Mouse (Mus musculus) megakaryocyte, adult 5-6 weeks (primary cell): ENCODE results near the gene Hgfac. TPM values are rescaled to one million over a fixed set of nuclear protein-coding genes. Genes with fewer than 3 reads are reported as not detected.
A peak's percentile ranks its signal among the peaks of the same experiment; 100 is the strongest.

Source experiments
- ATAC-seq: 2 replicates; pipeline ENCODE4 v1.8.0; 2016; ENCODE audit warnings: mild to moderate bottlenecking, inconsistent platforms; ENCODE audit not compliant: poor library complexity, severe bottlenecking
- total RNA-seq, 2 experiments: library from RNA; stranded (forward) in 1 of 2; stranded (reverse) in 1 of 2; fragments of 153-499, 151-499 nt in 1 of 2; fragments of 221-1000, 200-1000 nt in 1 of 2; gene quantifications; 2 replicates each; pipeline versions ENCODE4 v1.2.3 to v1.2.4; 2015 to 2017

The Hgfac gene
- total RNA-seq (2015): not detected in 2 replicates
- total RNA-seq (2017): 0.44 TPM in 1 of 2 replicates, not detected in the other

DNA sequence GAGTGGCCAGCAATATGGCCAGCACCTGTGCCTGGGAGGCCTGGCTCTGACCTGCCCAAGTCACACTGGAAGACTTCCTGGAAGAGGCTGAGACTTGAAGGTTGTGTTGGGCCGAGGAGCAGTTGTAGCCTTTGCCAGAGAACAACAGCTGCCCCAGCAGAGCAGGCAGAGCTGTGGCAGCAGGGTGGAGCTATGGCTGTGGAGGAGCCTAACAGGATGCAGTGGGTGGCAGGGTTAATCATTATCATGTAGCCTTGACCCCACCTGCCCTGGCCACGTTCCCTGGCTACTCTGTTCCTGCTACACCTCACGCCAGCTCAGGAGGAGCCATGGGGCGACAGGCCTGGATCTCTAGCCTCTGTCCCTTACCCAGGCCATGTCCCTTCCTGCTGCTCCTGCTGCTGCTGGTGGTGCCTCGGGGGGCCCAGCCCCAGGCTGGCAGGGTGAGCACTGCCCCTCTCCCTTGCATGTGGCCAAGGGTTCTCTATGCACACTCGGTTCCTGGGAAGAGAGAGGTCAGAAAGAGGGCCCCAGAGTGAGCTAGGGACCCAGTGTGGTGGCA is at the start of gene Hgfac:
Gene Hgfac (plus strand): TSS at position 242 of the 562 bp plus-strand sequence.
- no peak for ATAC-seq

DNA sequence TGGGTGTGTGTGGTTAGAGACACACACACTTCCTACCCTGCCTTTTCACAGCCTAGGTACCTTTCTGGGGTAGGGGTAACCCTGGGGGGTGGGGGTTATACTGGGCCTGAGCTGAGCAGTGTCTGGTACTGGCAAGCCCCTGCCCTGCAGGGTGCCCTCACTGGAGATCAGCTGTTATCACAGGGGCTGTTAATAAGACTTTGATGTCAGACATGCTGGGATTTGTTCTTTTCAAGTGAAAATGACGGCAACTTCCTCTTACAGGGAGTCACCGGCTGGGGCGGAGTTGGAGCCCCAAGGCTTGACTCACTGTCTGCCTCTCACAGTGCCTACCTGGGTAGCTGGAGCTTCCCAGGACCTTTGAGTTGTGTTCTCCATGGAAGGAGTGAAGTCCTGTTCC is 42.6 kb upstream of the Hgfac start:
- ATAC-seq: no peak

DNA sequence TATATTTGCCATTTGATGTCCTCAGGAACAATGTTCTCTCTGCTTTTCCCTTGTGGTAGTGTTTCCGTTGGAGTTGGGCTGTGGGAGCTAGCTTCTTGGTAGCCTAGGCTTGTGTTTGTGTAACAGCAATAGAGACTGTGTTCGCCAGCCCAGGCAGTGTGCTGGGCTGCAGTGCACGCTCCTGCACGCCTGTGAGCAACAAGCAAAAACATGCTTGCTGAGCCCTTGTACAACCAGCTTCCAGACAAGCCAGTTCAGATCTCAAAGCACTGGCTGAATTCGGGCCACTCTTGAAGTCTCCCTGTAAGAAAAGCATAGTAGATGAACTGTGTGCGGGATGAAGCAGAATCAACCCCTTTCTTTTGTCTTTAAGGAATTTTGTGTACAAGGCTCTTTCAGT is 42.0 kb upstream of the Hgfac start:
- ATAC-seq: no peak

DNA sequence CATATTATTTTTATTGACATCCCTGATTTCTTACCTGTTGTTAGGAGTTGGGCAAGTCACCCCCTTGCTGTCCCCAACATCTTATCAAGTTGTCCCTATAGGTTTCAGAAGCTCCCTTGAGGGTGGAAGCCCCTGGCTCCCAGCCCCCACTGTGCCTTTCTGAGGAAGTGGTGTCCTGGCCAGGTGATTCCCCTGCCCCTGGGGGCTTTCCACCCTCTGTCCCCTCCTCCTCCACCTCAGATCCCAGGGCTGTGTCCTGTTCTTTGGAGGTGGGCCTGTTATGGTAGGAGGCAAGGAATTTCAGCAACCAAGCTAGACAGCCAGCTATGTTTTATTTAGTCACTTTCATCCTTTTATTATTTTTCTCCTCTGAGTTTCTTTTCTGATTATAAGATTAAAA is 41.0 kb upstream of the Hgfac start:
- ATAC-seq: no peak

DNA sequence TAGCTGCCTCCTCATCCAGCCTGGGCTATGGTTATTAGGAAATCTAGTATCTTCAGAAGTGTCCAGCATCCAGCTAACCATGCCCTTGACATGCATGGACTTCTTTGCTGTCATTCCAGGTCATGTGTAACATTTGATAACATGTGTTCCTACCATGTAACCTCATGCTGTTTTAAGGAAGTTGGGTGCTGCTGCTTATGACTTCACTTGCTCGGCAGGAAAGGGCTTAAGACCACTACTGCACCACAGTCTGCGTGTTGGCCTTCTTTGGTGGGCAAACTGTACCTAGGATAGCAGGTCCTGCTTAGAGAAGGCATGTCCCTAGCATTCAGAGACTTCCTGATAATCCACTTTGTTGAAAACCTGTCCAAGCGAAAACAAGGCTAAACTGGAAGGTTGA is 40.2 kb upstream of the Hgfac start:
- ATAC-seq: no peak

DNA sequence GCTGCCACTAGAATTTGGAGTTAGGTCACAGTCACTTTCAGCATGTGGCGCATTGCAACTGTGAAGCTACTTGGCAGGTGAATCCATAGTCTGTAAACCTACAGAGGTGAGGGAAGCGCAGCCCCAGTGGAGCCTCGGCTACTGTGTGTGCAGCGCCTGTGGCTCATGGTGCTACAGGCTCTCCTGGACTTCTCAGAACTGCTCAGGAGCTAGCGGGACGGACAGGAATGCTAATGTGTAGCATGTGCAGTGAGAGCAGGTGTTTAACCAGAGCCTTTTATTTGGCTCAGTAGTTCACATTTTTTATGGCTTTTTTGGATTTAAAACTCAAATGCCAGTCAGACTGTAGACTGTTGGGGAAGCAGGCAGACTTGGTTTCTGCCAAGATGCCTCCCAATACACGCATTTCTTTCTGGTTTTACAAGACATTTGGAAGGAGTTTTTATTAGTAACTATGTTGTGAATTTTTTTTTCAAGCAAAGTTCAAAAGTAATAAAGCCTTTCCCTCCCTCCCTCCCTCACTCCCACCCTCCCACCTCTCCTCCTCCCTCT is 37.6 kb upstream of the Hgfac start:
- no peak for ATAC-seq

DNA sequence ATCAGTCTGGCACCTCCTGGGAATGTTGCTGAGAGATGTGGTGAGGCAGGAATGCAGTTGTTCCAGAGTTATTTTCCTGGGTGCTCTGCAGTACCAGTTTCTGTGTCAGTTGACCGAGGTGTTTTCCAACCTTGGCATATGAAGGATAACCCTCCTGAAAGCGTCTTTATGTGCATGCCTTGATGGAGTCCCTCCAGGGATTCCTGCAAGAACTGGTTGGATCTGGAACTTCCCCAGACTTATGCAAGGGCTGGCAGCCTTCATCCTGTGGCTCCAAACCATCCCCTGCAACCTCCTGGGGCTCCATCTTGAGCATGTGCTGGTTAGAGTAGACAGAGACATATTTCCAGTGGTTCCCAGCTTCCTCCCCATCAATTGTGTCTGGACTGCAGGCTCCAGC is 36.5 kb upstream of the Hgfac start:
- ATAC-seq: no peak

DNA sequence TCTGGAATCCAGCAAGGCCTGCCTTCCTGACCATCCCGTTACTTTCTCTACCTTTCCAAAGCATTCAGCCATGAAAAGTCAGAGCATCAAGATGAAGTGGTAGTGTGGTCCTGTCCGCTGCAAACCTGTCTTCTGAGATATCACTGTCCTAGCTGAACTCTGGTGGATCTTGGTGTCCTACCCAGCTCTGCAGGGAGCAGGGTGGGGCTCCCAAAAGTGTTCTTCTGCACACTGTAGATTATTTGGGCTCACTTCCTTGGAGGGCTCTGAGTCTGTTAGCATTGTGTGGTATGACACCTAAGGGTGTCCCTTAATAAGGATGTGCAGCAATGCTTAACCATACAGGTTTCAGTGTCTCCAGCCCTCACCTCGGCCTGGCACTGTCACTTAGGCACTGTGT is 35.6 kb upstream of the Hgfac start:
- ATAC-seq: no peak

DNA sequence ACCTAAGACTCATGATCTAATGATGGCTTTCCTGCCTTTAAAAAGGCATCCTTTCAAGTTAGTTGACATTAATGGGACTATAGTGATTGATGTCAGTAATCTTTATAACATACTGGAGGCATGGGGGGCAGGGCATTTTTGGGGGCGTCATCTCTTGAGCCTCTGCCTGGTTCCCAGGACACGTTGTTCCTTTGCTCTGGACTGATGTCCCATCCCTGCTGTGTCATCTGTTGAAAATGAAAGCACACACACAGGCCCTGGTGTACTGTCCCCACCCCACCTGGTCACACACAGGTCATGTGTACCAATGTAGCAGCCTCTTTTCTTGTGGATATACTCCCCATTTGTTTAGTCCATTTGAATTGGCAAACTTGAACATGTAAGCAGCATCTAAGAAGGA is 34.7 kb upstream of the Hgfac start:
- no peak for ATAC-seq

DNA sequence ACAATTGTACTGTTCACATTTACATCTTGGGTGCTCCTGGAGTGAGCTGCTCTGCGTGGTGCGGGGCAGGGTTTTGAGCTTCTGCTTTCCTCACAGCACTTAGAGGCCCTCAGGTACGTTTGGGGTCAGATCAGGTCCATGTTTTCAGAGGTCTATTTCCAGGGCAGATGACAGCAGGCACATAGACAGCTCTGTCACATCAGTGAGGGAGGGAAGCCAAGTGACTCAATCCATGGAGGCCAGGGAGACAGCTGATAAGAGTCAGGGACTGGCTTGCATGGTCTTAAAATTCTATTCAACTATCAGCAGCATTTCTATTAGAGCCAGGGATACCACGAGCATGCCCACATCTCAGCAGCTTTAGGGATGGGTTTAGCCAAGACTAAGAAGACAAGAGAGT is 32.1 kb upstream of the Hgfac start:
- ATAC-seq: no peak

DNA sequence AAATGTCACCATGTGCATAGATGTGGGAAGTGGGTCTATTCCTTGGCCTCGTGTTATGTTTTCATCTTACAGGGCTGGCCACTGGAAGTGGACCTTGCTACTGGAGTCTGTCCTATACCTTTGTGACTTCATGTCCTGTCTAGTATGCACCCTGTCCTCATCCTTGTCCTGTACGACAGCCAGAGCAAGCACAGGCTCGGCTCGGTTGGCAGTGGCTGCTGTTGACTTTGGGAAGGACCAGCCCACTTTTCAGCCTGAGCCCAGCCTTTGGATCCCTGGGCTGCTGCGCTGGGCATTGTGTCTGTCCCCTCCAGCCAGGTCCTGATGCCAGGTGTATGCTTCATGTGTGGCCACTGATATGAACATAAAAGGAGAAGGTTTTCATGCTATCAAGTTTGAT is 30.7 kb upstream of the Hgfac start:
- ATAC-seq: no peak

DNA sequence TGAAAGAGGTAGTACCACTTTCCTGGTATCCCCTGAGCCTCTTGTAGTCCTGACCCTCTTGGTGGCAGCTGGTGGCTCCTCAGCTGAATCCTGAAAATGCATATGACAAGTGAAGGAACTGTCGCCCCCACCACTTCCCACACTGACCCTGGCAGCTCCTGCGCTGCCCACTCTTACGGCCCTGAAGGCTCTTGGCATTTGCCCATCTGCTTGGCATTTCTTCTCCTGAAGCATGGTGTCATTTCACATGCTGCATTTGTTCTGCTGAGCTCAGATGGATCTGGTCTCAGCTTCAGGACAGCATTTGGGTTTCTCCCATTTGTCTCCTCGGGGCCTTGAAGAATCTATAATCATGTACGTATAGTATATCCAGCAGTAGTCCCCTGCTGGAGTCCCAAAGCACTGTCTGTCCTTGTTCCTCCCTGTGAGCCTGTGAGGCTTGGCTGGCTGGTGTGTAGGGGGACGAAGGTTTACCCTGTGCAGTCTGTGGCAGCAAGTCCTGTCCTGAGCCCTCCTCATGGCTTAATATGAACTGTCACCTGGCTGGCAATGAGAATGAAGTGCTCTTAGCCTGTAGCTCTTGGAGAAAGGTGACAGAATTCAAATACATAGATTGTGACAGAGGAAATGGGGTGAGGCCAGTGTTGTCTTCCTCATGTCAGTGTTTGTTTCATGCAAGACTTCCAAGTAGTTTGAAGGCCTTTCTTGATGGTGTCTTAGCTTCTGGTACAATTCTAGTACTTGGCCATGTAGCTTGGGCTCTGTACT is 30.0 kb upstream of the Hgfac start:
- no peak for ATAC-seq

DNA sequence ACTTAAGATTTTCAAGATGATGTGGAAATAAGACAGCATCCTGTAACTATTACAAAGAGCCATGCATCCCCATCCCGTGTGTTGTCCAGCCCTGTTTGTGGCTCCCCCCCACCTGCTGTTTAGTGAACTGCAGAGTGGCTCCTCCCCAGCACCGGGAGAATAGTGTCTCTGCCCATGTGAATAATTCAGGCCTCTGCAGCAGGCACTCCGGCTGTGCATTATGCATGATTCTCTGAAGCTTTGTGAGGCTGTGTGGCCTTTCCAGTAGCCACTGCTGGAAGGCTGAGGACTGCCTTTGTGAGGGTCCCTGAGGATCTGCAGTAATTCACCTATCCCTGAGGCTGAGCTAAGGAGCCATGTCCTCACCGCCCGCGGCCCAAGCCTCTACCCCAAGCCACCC is 27.3 kb upstream of the Hgfac start:
- no peak for ATAC-seq

DNA sequence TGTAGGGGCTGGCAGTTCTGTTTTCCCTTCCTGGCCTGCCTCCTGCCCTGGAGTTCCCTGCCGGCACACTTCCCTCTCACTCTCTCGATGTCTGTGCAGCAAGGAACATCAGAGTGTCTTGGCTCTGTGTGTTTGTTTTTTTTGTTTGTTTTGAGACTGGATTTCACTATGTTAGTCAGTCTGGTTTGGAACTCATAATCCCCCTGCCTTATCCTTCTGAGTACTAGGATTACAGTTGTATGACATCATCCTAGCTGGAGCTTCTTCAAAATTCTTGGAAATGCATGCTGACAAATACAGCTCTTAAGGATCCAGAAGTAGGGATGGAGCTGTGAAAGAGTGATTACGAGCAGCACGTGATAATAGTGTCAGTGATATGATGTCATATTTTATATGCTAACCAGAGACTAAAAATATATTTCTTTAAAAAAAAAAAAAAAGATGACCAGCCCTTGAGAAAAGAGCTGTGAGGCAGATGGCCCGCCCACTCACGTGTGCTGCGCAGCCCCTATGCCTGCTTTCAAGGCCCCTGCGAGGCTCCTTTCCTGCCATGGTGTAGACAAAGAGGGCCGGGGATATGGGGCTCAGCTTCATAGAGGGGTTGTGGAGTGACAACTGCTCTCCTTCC is 21.5 kb upstream of the Hgfac start:
- no peak for ATAC-seq

DNA sequence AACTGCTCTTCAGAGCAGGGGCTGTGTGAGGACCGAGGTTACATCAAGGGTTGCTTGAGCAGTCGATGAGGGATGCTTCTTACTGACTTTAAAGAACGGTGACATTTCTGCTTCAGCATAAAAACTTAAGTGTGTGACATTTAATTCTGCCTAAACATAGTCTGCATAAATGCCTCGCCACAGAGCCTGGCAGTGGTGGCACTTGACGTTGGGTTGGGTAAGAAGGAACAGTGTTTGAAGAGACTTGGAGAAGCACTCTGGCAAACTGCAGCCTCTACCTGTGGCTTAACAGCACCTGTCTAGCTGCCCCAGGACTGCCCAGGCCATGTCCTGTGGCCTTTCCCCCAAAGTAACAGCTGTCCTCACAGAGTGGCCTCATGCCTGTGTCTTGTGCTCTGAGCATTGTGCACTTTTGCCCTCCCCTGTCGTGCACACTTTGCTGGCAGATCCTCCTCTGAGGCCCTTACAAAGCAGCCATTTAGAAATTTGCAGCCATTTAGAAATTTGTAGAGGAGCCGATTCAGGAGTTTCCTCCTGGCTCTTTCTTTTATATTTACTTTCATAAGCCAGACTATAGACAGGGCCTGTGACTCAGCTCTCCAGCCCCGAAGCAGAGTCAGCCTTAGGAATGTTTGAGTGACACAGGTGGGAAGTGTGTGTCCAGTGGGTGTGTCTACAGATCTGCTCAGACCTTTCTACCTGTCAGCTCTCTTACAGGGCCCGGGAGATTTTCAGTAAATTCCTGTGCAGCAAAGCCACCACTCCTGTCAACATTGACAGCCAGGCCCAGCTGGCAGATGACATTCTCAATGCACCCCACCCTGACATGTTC is 20.7 kb upstream of the Hgfac start:
- no peak for ATAC-seq

DNA sequence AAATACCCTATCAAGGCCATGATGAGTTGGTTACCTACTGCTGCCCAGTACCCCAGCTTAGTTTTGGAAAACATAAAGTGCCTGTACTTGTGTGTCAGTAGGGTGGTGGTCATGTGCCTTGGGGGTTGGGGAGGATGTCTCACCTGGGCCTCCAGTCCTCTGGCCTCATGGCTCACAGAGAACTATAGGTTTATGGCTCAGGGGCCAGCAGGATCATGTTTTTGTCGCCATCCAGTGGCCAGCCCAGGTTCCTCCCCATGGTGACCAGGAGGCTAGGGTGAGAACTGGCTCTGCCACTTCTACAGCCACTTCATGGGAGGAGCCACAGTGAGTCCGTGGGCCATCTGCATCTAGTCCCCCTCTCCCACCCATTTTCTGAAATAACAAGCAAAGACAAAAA is 16.3 kb upstream of the Hgfac start:
- peak; percentile 60; the same call in 1 of the 2 replicates for ATAC-seq

DNA sequence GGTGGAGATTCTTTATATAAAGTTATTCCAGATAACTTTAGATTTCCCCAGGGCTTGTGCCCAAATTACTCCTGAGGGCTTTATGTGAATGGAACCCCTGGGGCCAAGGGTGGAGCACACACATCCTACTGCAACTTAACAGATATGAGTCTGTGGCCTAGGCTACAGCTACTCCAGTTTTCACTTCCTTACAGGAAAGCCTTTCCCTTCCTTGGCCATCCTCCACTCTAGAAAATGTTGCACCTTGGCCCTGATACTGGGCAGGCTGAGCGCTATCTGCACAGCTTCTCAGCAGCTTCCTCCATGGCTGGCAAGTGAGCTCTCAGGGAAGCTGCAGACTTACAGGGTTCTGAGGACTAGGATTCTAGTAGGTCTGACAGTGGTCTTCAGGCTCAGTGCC is 12.0 kb upstream of the Hgfac start:
- no peak for ATAC-seq

DNA sequence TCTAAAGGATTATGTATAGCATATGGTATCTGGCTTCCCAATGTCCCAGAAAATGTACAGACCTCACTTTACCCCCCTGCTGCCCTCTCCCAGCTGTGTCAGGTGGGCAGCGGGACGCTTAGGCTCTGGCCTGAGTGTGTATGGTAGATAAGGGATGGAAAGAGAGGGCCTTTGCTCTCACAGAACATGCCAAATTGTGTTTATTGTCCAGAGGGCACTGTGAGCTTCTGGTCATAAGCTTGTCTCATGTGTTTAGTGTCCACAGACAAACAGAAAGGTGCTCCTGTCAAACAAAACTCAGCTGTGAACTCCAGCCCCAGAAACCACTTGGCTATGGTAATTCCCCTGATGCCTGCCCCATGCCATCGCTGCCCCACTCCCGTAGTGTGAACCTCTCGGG is 11.6 kb upstream of the Hgfac start:
- no peak for ATAC-seq

DNA sequence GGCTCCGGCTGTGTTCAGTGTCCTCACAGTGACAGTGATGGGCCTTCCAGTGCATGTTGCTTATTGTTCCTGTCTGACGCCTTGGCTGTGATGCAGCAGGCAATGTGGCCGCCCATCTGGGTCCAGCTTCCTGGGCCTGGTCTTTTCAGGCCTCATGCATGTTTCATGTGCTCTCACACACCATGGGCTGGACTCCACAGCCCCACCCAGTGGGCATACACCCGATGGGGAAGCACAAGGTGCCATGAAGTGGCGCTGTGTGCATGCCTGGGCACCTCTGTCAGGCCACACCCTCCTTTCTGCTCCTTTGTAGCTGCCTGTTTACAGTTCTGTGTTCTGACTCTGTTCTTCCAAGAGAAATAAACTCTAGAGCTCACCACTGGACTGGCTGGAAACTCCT is 8.2 kb upstream of the Hgfac start:
- peak; percentile 34; the same call in 1 of the 2 replicates for ATAC-seq

DNA sequence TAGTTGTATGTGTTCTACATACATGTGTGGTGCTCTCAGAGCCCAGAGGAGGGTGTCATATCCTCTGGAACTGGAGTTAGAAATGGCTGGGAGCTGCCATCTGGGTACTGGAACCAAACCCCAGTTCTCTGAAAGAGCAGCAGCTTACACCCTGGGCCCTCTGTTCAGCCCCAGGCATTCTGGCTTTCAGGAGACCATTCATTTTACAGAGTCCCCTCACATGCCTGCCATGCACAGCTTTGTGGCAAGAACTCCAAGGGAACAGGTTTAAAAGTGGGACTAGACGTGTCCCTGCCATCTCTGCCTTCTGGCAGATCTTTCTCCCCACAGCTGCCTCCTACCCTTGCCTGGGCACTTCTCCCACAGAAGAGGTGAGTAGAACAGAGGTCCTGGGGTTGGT is 7.7 kb upstream of the Hgfac start:
- no peak for ATAC-seq

DNA sequence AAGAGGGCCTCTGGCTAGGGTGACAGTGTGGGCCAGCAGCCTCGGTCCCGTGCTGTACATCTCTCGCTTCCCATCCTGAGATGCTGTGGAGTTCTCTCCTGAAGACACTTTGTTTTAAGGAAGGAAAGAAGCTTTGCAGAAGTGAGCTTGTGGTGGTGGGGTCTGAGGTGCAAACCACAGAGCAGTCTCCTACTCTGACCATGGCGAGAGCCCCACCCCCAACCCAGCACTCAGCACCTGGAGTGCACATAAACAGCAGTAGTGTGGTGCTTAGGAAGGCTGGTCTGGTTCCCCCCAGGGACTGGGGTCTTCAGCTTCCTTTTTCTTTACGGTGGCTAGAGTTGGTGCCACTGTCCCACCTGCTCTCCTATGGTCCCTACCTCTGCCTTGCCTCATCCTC is 6.2 kb upstream of the Hgfac start:
- peak; percentile 49; the same call in 1 of the 2 replicates for ATAC-seq
